20 mouse cellular contexts compared by ENCODE assay signal in genomic region chr2:102480738-102481137, GRCm38 (mm10). TPM values are rescaled to one million over a fixed set of nuclear protein-coding genes. Genes with fewer than 3 reads are reported as not detected.
DNase-seq lines count a peak whose midpoint lies in the region; ATAC-seq lines count a peak whose summit lies in the region.
"Had no signal": no experiment of that assay in that cellular context is flagged by ENCODE, and none has a peak within 500 bp of the region (broad histone marks: within the 10 kb centered on the region; RNA-seq: fewer than 3 reads in every experiment).

No protein-coding gene starts in this region.

- DNase-seq in hindbrain, embryonic 10.5 days (ENCODE audit: low spot score) = peak; percentile 41
- DNase-seq in hindbrain, embryonic 14.5 days (ENCODE audit: low spot score) = no peak
- no peak for DNase-seq in neural tube, embryonic 11.5 days (ENCODE audit: low spot score)
- DNase-seq in embryo, embryonic 11 days = peak; percentile 21
- DNase-seq in retina, postnatal 1 day = peak; percentile 34
- DNase-seq in lung, adult 18-20 months = no peak
- DNase-seq: adrenal gland, postnatal 14 days; cerebellum, adult 2 months; cerebellum, postnatal 14 days; gastrocnemius, postnatal 36 days; heart, adult 11 months; heart, postnatal 36 days; kidney, adult 18-20 months had no signal

- H3K9me3 ChIP-seq in hindbrain, embryonic 10.5 days = no peaks in the 10 kb centered on the region
- peaks cover 6% of the 10 kb centered on the region; the same call in 1 of the 2 replicates for H3K9me3 ChIP-seq in hindbrain, embryonic 14.5 days (ENCODE audit: control insufficient read depth, low read length)
- no peaks in the 10 kb centered on the region for H3K9me3 ChIP-seq in neural tube, embryonic 11.5 days (ENCODE audit: control insufficient read depth, low read length)
- H3K9me3 ChIP-seq in neural tube, embryonic 15.5 days (replicated peaks) = no peaks in the 10 kb centered on the region
- H3K9me3 ChIP-seq: embryonic facial prominence, embryonic 15.5 days; forebrain, embryonic 10.5 days; hindbrain, embryonic 15.5 days had no signal

- no peak overlapping the region for H3K9ac ChIP-seq in hindbrain, embryonic 14.5 days
- no peak overlapping the region for H3K9ac ChIP-seq in neural tube, embryonic 11.5 days (ENCODE audit: low read length)
- no peak overlapping the region for H3K9ac ChIP-seq in neural tube, embryonic 15.5 days (replicated peaks)
- H3K9ac ChIP-seq: embryonic facial prominence, embryonic 15.5 days; heart, embryonic 13.5 days; hindbrain, embryonic 15.5 days had no signal

- peaks cover 9% of the 10 kb centered on the region; the same call in 1 of the 2 replicates for H3K27me3 ChIP-seq in hindbrain, embryonic 10.5 days (ENCODE audit: insufficient read depth, poor library complexity, severe bottlenecking)
- no peaks in the 10 kb centered on the region for H3K27me3 ChIP-seq in hindbrain, embryonic 14.5 days (ENCODE audit: control insufficient read depth, insufficient read depth, low read length)
- H3K27me3 ChIP-seq in neural tube, embryonic 11.5 days (ENCODE audit: control insufficient read depth, insufficient read depth, low read length) = no peaks in the 10 kb centered on the region
- no peaks in the 10 kb centered on the region for H3K27me3 ChIP-seq in neural tube, embryonic 15.5 days (replicated peaks)
- H3K27me3 ChIP-seq: embryonic facial prominence, embryonic 15.5 days; hindbrain, embryonic 15.5 days had no signal

- H3K4me1 ChIP-seq in hindbrain, embryonic 10.5 days (replicated peaks) = peaks cover 6% of the 10 kb centered on the region; the same call in 1 of the 2 replicates
- no peaks in the 10 kb centered on the region for H3K4me1 ChIP-seq in hindbrain, embryonic 14.5 days (replicated peaks; ENCODE audit: control insufficient read depth, insufficient read depth, low read length)
- H3K4me1 ChIP-seq in neural tube, embryonic 11.5 days (ENCODE audit: control insufficient read depth, insufficient read depth, low read length) = no peaks in the 10 kb centered on the region
- H3K4me1 ChIP-seq in neural tube, embryonic 15.5 days = peaks cover 12% of the 10 kb centered on the region; the same call in 1 of the 2 replicates
- H3K4me1 ChIP-seq: embryonic facial prominence, embryonic 15.5 days; heart, embryonic 13.5 days; hindbrain, embryonic 15.5 days had no signal

- H3K36me3 ChIP-seq in hindbrain, embryonic 10.5 days = no peaks in the 10 kb centered on the region
- H3K36me3 ChIP-seq in hindbrain, embryonic 14.5 days (replicated peaks; ENCODE audit: control insufficient read depth, insufficient read depth) = no peaks in the 10 kb centered on the region
- H3K36me3 ChIP-seq in neural tube, embryonic 11.5 days (ENCODE audit: control insufficient read depth, insufficient read depth, low read length) = no peaks in the 10 kb centered on the region
- no peaks in the 10 kb centered on the region for H3K36me3 ChIP-seq in neural tube, embryonic 15.5 days
- H3K36me3 ChIP-seq: embryonic facial prominence, embryonic 15.5 days; forebrain, embryonic 10.5 days; heart, embryonic 13.5 days; hindbrain, embryonic 15.5 days had no signal

- no peak overlapping the region for H3K4me3 ChIP-seq in hindbrain, embryonic 10.5 days
- H3K4me3 ChIP-seq in hindbrain, embryonic 14.5 days (replicated peaks; ENCODE audit: low read length) = no peak overlapping the region
- no peak overlapping the region for H3K4me3 ChIP-seq in neural tube, embryonic 11.5 days (ENCODE audit: low read depth, low read length)
- no peak overlapping the region for H3K4me3 ChIP-seq in neural tube, embryonic 15.5 days (replicated peaks)
- H3K4me3 ChIP-seq: embryonic facial prominence, embryonic 15.5 days; erythroblast, embryonic 14.5 days; forebrain, embryonic 10.5 days; heart, embryonic 13.5 days; hindbrain, embryonic 15.5 days had no signal

- H3K4me2 ChIP-seq in hindbrain, embryonic 14.5 days (replicated peaks) = no peak overlapping the region
- no peak overlapping the region for H3K4me2 ChIP-seq in neural tube, embryonic 11.5 days (ENCODE audit: low read depth)
- H3K4me2 ChIP-seq in neural tube, embryonic 15.5 days = no peak overlapping the region
- H3K4me2 ChIP-seq: embryonic facial prominence, embryonic 15.5 days; heart, embryonic 13.5 days; hindbrain, embryonic 15.5 days had no signal

- H3K27ac ChIP-seq in hindbrain, embryonic 10.5 days = no peak overlapping the region
- no peak overlapping the region for H3K27ac ChIP-seq in hindbrain, embryonic 14.5 days
- H3K27ac ChIP-seq in neural tube, embryonic 11.5 days (ENCODE audit: low read depth, low read length) = no peak overlapping the region
- H3K27ac ChIP-seq in neural tube, embryonic 15.5 days (replicated peaks) = no peak overlapping the region
- H3K27ac ChIP-seq: embryonic facial prominence, embryonic 15.5 days; forebrain, embryonic 10.5 days; heart, embryonic 13.5 days; hindbrain, embryonic 15.5 days had no signal

- WGBS in hindbrain, embryonic 10.5 days = 38% methylated on average over 3 of the region's 3 CpGs
- 37% methylated on average over 3 of the region's 3 CpGs for WGBS in hindbrain, embryonic 14.5 days
- 47% methylated on average over 3 of the region's 3 CpGs for WGBS in neural tube, embryonic 11.5 days
- 24% methylated on average over 3 of the region's 3 CpGs for WGBS in neural tube, embryonic 15.5 days

- ATAC-seq in hindbrain, embryonic 14.5 days (ENCODE audit: low FRiP score) = no peak
- ATAC-seq in neural tube, embryonic 11.5 days (ENCODE audit: insufficient read depth, low FRiP score, low TSS enrichment) = peak; percentile 61
- no peak for ATAC-seq in neural tube, embryonic 15.5 days (ENCODE audit: low FRiP score)
- ATAC-seq: forebrain, embryonic 14.5 days had no signal

RNA-seq across cellular contexts. Expression of gene Fjx1, which starts 28.4 kb away (rescaled TPM):
- 17.4 and 25.0 TPM in 2 replicates for polyA plus RNA-seq in hindbrain, embryonic 10.5 days (2016; fragmentation: Nextera tagmentation; extraction: Ambion mirVana)
- polyA plus RNA-seq in hindbrain, embryonic 14.5 days (2014; fragmentation: Nextera tagmentation; extraction: Ambion mirVana) = 32.3 and 38.3 TPM in 2 replicates
- 22.3 and 22.5 TPM in 2 replicates for polyA plus RNA-seq in neural tube, embryonic 11.5 days (2014; fragmentation: Nextera tagmentation; extraction: Ambion mirVana)
- polyA plus RNA-seq in neural tube, embryonic 15.5 days (2015; fragmentation: Nextera tagmentation; extraction: Ambion mirVana) = 31.6 and 38.5 TPM in 2 replicates
- polyA plus RNA-seq: erythroblast, embryonic 14.5 days had no signal

Comparison
In these comparisons a context has a peak if more than half of its experiments do, and no peak if none do; other contexts are left out.
1. DNase-seq: peak in hindbrain, embryonic 10.5 days (single experiment), embryo, embryonic 11 days (single experiment) and retina, postnatal 1 day (single experiment); none in hindbrain, embryonic 14.5 days (single experiment), neural tube, embryonic 11.5 days (single experiment) and lung, adult 18-20 months (0 of 2).